Mouse (Mus musculus): ENCODE data around the gene Pik3ap1. TPM values are rescaled to one million over a fixed set of nuclear protein-coding genes. Genes with fewer than 3 reads are reported as not detected.

The Pik3ap1 gene
- total and polyA plus RNA-seq, 3 experiments: 26.7 to 106 (median 37.4) TPM

- Histone ChIP-seq H3K4me1 (ENCODE audit: control insufficient read depth in 1 of 2, insufficient read depth in 2 of 2) (peaks cover 20 to 66% of the 10 kb centered on the region in 2 experiments), H3K4me3 (replicated peaks in 1 of 3; ENCODE audit: low read depth in 2 of 3, low read length in 2 of 3, poor library complexity in 1 of 3) (no peak overlapping the region), H3K4me2 (ENCODE audit: insufficient read depth, low read depth, poor library complexity, severe bottlenecking) (peak overlapping the region; percentile 54), H3K27ac (ENCODE audit: insufficient read depth, low read depth) (peak overlapping the region; percentile 74), H3K9ac (ENCODE audit: insufficient read depth, low read depth) (no peak overlapping the region), H3K9me3 (replicated peaks; ENCODE audit: low read length) (peaks cover 11% of the 10 kb centered on the region), H3K27me3 (replicated peaks) (no peaks in the 10 kb centered on the region), H3K79me2 (replicated peaks; ENCODE audit: control insufficient read depth, extremely low read depth, insufficient read depth, poor library complexity, severe bottlenecking) (peaks cover 27% of the 10 kb centered on the region), H3K36me3 (replicated peaks in 1 of 2; ENCODE audit: control insufficient read depth in 1 of 2, insufficient read depth in 1 of 2, low read length in 1 of 2) (peaks cover 28 to 44% of the 10 kb centered on the region in 2 experiments)
- peak; percentile 82 for DNase-seq (ENCODE audit: extremely low read depth)
- in situ Hi-C loops (cut with MboI; ENCODE audit: low pct_ligation_motif_present, low pct_unique_long_range_greater_than_20kb, low sequenced_read_pairs): loop anchor here (5.0 kb wide), 1 partner anchor 40 kb away; no protein-coding TSS in a partner anchor
- dilution Hi-C loops (cut with MboI; ENCODE audit: extremely low pct_ligation_motif_present, extremely low pct_unique_long_range_greater_than_20kb, low sequenced_read_pairs): no loop called here
- TF ChIP-seq ZNF384 (IDR thresholded peaks at IDR 0.05; ENCODE audit: low read depth, low read length): peak; percentile 69
- TF ChIP-seq RAD21 (IDR thresholded peaks at IDR 0.05; ENCODE audit: low read depth, low read length): peak; percentile 24
- no peak for TF ChIP-seq KAT2A (IDR thresholded peaks at IDR 0.05; ENCODE audit: insufficient replicate concordance, low read length)
- TF ChIP-seq JUND (conservative IDR thresholded peaks at IDR 0.05; ENCODE audit: low read depth, low read length): peak; percentile 66; the same call in 1 of the 2 replicates
- TF ChIP-seq MXI1 (IDR thresholded peaks at IDR 0.05; ENCODE audit: low read depth, low read length): no peak
- no peak for TF ChIP-seq E2F4 (IDR thresholded peaks at IDR 0.05; ENCODE audit: insufficient replicate concordance, low read depth, low read length)
- no peak for TF ChIP-seq PAX5 (IDR thresholded peaks at IDR 0.05; ENCODE audit: low read length)
- no peak for TF ChIP-seq CHD1 (IDR thresholded peaks at IDR 0.05; ENCODE audit: low read depth, low read length)
- TF ChIP-seq MAZ (IDR thresholded peaks at IDR 0.05; ENCODE audit: low read depth, low read length): no peak
- no peak for TF ChIP-seq ZC3H11A (IDR thresholded peaks at IDR 0.05; ENCODE audit: low read depth, low read length)
- 0 out of 2 replicates have a peak, but pooled peaks have one; percentile 64 for TF ChIP-seq SIN3A (IDR thresholded peaks at IDR 0.05; ENCODE audit: low read length)
- peak; percentile 96 for TF ChIP-seq ETS1 (conservative IDR thresholded peaks at IDR 0.05; ENCODE audit: low read depth, low read length)
- no peak for TF ChIP-seq UBTF (IDR thresholded peaks at IDR 0.05; ENCODE audit: low read depth, low read length)
- TF ChIP-seq BHLHE40 (IDR thresholded peaks at IDR 0.05; ENCODE audit: low read depth, low read length): peak; percentile 86
- TF ChIP-seq NRF1 (IDR thresholded peaks at IDR 0.05; ENCODE audit: low read depth, low read length): 0 out of 2 replicates have a peak, but pooled peaks have one; percentile 27
- no peak for TF ChIP-seq USF1 (IDR thresholded peaks at IDR 0.05; ENCODE audit: low read depth, low read length)
- TF ChIP-seq MEF2A (IDR thresholded peaks at IDR 0.05; ENCODE audit: borderline replicate concordance, low read depth, low read length): peak; percentile 99
- no peak for TF ChIP-seq HCFC1 (IDR thresholded peaks at IDR 0.05; ENCODE audit: low read depth, low read length)
- TF ChIP-seq POLR2A (IDR thresholded peaks at IDR 0.05; ENCODE audit: low read depth, low read length): no peak
- TF ChIP-seq USF2 (conservative IDR thresholded peaks at IDR 0.05; ENCODE audit: low read depth, low read length): no peak
- 0 out of 2 replicates have a peak, but pooled peaks have one; percentile 52 for TF ChIP-seq TBP (conservative IDR thresholded peaks at IDR 0.05; ENCODE audit: low read depth, low read length)
- TF ChIP-seq SMC3 (IDR thresholded peaks at IDR 0.05; ENCODE audit: low read depth, low read length): 0 out of 2 replicates have a peak, but pooled peaks have one; percentile 6
- TF ChIP-seq JUN (IDR thresholded peaks at IDR 0.05; ENCODE audit: insufficient read depth, low read depth, low read length): peak; percentile 28; the same call in 1 of the 2 replicates
- no peak; the same call in 1 of the 2 replicates for TF ChIP-seq CHD2 (IDR thresholded peaks at IDR 0.05; ENCODE audit: low read length)
- peak; percentile 100 for TF ChIP-seq EP300 (IDR thresholded peaks at IDR 0.05; ENCODE audit: low read length)
- peak; percentile 22; the same call in 1 of the 2 replicates for TF ChIP-seq MAX (IDR thresholded peaks at IDR 0.05; ENCODE audit: low read length)
- peak; percentile 81 for TF ChIP-seq MYC (IDR thresholded peaks at IDR 0.05; ENCODE audit: low read depth, low read length)
- TF ChIP-seq TCF12 (IDR thresholded peaks at IDR 0.05; ENCODE audit: low read depth, low read length): peak; percentile 93
- peak; percentile 98 for TF ChIP-seq IRF4 (IDR thresholded peaks at IDR 0.05; ENCODE audit: low read depth, low read length)
- TF ChIP-seq ZMIZ1 (IDR thresholded peaks at IDR 0.05; ENCODE audit: low read depth, low read length): no peak
- no peak for TF ChIP-seq GABPA (IDR thresholded peaks at IDR 0.05; ENCODE audit: insufficient replicate concordance, low read depth, low read length)
- TF ChIP-seq ZKSCAN1 (IDR thresholded peaks at IDR 0.05; ENCODE audit: borderline replicate concordance, low read depth, low read length): no peak
- TF ChIP-seq ELF1 (IDR thresholded peaks at IDR 0.05; ENCODE audit: low read depth, low read length): no peak
- TF ChIP-seq RCOR1 (conservative IDR thresholded peaks at IDR 0.05; ENCODE audit: low read depth, low read length): peak; percentile 93
- 0 out of 2 replicates have a peak, but pooled peaks have one; percentile 38 for TF ChIP-seq MAFK (IDR thresholded peaks at IDR 0.05; ENCODE audit: insufficient replicate concordance, low read length)
- TF ChIP-seq CTCF (conservative IDR thresholded peaks at IDR 0.05 in 1 of 2, IDR thresholded peaks at IDR 0.05 in 1 of 2; ENCODE audit: low read depth in 2 of 2, low read length in 2 of 2): peak in 1 of 2 experiments; percentile 16; a peak in 1 of 4 replicates
- no peak for TF ChIP-seq NELFE (IDR thresholded peaks at IDR 0.05; ENCODE audit: low read depth, low read length)
- TF ChIP-seq POLR2AphosphoS2 (IDR thresholded peaks at IDR 0.05; ENCODE audit: low read depth, low read length): no peak
Measured at GRCm38 (mm10) chr19:41372322-41372721, 12.6 kb downstream of the Pik3ap1 start.

Measured in CH12.LX (cell line).